Mouse (Mus musculus) hematopoietic stem cell, adult 5-6 weeks (primary cell): ENCODE measurements around the gene Cog5. TPM values are rescaled to one million over a fixed set of nuclear protein-coding genes. Genes with fewer than 3 reads are reported as not detected.
A peak's percentile ranks its signal among the peaks of the same experiment; 100 is the strongest.

Experiments
- ATAC-seq, 2 experiments: fragments of 125-278 bp in 1 of 2; replicated peaks in 1 of 2; 2 replicates each; pipeline ENCODE4 v1.8.0; 2016 to 2017; ENCODE audit warnings: inconsistent platforms in 2 of 2, mild to moderate bottlenecking in 2 of 2, moderate number of reproducible peaks in 2 of 2, low read depth in 1 of 2, moderate TSS enrichment in 1 of 2; ENCODE audit not compliant: low FRiP score in 2 of 2, poor library complexity in 2 of 2, severe bottlenecking in 2 of 2, insufficient read depth in 1 of 2, low TSS enrichment in 1 of 2
- total RNA-seq: library from RNA; stranded (forward); fragments of 172-1452, 232-1000 nt; gene quantifications from 2 replicates; pipeline ENCODE4 v1.2.3, GENCODE M21; 2017

Cog5 gene
- total RNA-seq, 1 experiment from 2014 or later: 67.2 TPM

DNA sequence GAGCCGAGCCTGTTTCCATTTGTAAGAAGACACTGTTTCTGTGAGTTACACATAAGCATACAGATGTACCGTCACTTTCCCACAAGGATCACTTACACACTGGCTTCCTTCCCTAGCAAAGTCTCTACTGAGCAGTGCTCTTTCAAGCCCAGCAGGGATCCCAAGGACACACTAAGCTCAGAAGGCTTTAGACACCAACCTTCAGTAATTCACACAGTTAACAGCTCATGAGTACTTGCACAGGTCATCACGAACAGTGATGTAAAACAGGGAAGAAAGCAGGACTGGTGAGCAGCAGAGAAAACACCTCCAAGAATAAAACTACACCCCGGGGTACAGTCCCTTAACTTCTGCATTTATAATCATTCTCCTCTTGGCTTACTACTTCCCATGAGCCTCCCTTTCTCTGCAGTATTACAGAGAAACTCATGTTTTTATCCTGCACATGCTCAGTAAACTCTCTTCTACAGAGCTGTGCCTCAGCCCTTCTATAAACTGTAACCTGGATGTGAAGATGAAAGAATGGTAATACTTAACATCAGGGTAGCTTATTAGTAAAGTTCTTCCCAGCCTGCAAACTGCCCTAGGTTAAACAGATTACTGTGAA, 283.8 kb downstream of the Cog5 start:
- no peak for ATAC-seq

DNA sequence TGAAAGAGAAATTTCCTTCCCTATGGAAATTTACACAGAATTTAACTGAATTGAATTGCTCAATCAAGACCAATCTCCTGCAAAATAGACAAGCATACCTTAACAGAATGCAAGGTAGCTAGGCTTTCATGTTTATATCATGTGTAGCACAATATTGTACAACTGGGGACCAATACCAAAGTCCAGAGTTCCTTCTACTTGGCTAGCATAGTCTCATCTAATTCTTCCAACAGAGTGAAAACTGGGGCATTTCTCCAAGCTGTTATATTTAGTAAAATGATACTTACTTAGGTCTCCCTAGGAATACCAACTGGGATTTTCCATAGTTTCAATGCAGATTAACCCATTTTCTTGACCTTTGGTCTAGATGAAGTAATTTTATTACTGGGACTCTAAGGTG, 284.4 kb downstream of the Cog5 start:
- ATAC-seq: no peak

GRCm38 (mm10) chr12:31943020-31943654, 288.5 kb downstream of the Cog5 start:
- ATAC-seq: no peak

- no peak for ATAC-seq
Observed at GRCm38 (mm10) chr12:31944405-31944804, 289.7 kb downstream of the Cog5 start.

- no peak for ATAC-seq
Observed at GRCm38 (mm10) chr12:31947476-31947875, 292.8 kb downstream of the Cog5 start.

- ATAC-seq: no peak
Observed at GRCm38 (mm10) chr12:31948101-31949000, 293.7 kb downstream of the Cog5 start.

DNA sequence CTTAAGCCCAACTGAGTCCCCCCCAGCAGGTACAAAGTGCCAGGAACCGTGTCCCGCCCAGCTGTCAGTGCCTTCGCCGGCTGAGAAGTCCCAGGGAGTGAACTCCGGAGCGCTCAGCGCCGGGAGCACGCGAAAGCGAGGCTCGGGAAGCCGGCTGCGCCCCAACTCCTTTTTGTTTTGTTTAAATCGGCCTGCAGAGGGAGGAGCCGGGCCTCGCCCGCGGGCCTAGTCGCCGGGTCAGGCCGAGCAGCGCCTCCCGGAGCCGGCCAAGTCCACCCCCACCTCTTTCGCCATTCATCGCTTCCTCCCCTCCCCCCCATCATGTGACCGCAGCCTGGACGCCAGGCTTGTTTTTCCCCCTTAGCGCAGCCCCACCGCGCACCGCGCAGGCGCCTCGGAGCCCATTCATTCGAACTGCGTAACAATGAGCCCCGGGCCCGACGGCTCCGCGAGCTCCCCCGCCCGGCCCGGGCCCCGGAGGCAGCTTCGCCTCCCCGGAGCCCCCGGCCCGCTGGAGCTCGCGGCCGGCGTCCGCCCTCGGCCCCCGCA, 294.6 kb downstream of the Cog5 start:
- peak; percentile 13 to 34; a peak in 3 of 4 replicates for ATAC-seq

DNA sequence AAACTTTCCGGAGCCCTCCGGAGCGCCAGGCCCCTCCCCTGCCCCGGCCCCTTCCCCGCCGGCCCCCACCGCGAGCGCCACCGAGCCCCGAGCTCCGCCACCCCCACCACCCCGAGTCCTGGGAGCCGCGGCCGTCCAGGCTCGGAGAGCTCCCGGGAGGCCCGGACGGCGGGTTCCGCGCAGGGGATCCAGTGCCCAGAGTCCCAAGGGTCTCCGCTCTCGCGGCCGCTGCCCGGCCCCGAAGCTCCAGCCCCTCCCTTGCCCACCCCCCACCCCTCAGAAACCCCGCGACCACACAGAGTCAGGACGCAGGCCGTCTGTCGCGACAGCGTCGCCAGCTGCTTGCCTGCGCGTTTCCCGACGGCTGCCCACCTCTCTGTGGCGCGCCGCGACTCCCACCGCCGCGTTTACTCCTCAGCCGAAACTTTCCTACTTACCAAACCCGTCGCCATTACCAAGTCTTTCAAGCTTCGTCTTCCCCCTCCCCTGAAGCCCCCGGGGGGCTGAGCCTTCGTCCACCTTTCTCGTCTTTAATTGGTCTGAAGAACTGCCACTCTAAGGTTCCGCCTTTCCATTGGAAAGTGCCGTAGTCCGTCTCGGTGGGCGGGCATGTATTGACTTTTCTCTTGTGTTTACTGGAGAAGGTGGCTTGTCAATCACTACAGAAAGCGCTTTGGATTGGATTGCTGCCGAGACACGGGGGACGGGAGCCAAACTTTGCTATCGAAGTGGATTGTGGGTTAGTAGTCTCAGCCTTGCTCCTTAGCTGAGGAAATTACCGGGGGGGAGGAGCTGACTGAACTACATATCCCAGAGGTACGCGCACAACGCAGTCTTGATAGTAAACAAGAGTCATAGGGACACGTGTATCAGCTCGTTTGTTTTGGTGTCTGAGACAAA, 295.3 kb downstream of the Cog5 start, which contains the start of gene Hbp1:
Gene Hbp1 (minus strand): TSS at position 777 of the 900 bp plus-strand sequence.
- ATAC-seq: peak; percentile 89 to 92

DNA sequence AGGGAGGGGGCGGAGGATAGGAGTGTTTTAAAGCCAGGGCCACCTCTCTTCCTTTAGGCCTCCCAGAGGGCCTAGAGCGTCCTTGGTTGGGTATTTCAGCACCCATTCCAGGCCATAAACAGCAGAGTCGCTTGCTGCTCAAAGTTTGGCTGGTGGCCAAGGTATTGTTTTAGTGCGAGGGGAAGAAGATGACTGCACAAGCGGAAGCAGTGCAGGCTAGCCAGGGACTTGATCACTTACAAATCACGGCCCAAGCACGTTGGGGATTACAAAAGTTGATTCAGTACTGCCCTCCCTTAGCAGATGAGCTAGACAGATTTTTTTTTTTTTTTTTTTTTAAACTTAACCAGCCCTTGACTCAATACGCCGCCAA, 296.0 kb downstream of the Cog5 start:
- ATAC-seq: no peak

- no peak for ATAC-seq
Observed at GRCm38 (mm10) chr12:31955843-31956242, 301.2 kb downstream of the Cog5 start.

DNA sequence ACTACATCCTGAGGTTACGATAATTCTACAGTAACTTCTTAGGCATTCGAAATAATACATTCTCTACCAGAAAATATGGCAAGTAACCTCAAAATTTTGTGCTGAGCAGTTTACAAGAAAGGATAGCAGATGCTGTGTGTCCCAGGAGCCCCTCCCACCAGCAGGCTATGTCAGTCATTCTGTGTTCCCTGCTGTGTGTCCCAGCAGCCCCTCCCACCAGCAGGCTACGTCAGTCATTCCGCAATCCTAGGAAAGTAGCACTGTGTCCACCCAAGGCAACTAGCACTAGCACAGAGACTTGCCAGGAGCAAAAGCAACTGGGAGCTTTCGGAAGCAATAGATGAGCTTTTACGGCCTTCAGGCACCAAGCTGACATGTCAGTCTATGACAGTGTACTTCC, 309.4 kb downstream of the Cog5 start:
- ATAC-seq: no peak

- no peak for ATAC-seq
Observed at GRCm38 (mm10) chr12:31965517-31966212, 311.0 kb downstream of the Cog5 start.

DNA sequence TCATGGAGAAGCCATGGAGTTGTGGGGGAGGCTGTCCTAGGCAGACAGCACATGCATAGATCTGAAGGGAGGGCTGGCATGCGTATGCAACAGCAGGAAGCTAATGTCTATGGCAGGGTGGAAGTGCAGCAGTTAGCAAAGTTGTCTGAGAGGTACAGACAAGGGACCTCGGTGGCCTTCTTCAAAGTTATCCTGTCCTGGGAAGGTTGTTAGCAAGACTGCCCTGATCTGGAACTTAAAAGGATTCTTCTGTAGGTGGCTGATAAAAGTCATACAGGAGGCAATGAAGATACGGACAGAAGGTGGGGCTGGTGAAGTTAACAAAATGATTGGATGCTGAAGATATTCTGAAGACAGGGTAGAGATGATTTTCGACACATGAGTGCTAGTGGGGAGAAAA, 311.7 kb downstream of the Cog5 start:
- ATAC-seq: peak in 1 of 2 experiments; percentile 43; a peak in 1 of 4 replicates

GRCm38 (mm10) chr12:31967536-31967935, 312.9 kb downstream of the Cog5 start:
- ATAC-seq: peak; percentile 83 to 85

GRCm38 (mm10) chr12:31969111-31969510, 314.4 kb downstream of the Cog5 start:
- no peak for ATAC-seq

DNA sequence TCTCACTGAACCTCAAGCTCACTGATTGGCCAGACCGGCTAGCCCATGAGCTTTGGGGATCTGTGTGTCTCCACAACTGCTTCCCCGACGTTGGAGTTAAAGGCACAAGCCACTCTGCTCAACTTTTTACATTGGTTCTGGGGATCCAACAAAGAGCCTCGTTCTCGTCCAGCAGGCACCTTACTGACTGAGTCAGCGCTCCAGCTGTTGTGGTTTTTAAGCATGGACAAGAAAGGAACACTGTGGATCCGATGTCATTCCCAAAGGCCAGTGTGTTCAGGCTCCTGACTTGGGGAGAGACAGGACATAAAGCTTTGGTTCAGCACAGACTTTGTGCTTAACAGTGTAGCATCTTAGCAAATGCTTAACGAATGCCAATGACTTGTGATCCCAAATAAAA, 316.9 kb downstream of the Cog5 start:
- ATAC-seq: no peak
